ENCODE assay signal across 9 mouse cellular contexts in genomic region chr3:96579885-96580454, GRCm38 (mm10). TPM values are rescaled to one million over a fixed set of nuclear protein-coding genes. Genes with fewer than 3 reads are reported as not detected.
DNase-seq lines count a peak whose midpoint lies in the region; ATAC-seq and TF ChIP-seq lines count a peak whose summit lies in the region.
"Had no signal": no experiment of that assay in that cellular context is flagged by ENCODE, and none has a peak within 500 bp of the region (broad histone marks: within the 10 kb centered on the region; RNA-seq: fewer than 3 reads in every experiment).

No protein-coding gene starts in this region.

- in situ Hi-C loops in CH12.LX (cut with MboI; ENCODE audit: low pct_ligation_motif_present, low pct_unique_long_range_greater_than_20kb, low sequenced_read_pairs), result loop anchor here (5.0 kb wide), 1 partner anchor 38 kb away; no protein-coding TSS in a partner anchor

- dilution Hi-C loops in CH12.LX (cut with MboI; ENCODE audit: extremely low pct_ligation_motif_present, extremely low pct_unique_long_range_greater_than_20kb, low sequenced_read_pairs), result no loop called here

- no peaks in the 10 kb centered on the region for H3K9me3 ChIP-seq in CH12.LX (replicated peaks; ENCODE audit: low read length)
- no peaks in the 10 kb centered on the region for H3K9me3 ChIP-seq in forebrain, embryonic 11.5 days (ENCODE audit: control insufficient read depth, low read length)
- H3K9me3 ChIP-seq in heart, embryonic 16.5 days (replicated peaks; ENCODE audit: control insufficient read depth, low read length), result no peaks in the 10 kb centered on the region
- H3K9me3 ChIP-seq in liver, embryonic 15.5 days (replicated peaks), result no peaks in the 10 kb centered on the region
- no peaks in the 10 kb centered on the region for H3K9me3 ChIP-seq in neural tube, embryonic 11.5 days (ENCODE audit: control insufficient read depth, low read length)
- H3K9me3 ChIP-seq in stomach, embryonic 16.5 days (replicated peaks; ENCODE audit: control insufficient read depth, low read length), result no peaks in the 10 kb centered on the region

- TF ChIP-seq POLR2A in CH12.LX (IDR thresholded peaks at IDR 0.05; ENCODE audit: low read depth, low read length), result 0 out of 2 replicates have a peak, but pooled peaks have one; percentile 29

- TF ChIP-seq EP300 in CH12.LX (IDR thresholded peaks at IDR 0.05; ENCODE audit: low read length), result peak; percentile 24; the same call in 1 of the 2 replicates

- peak; percentile 78 for ATAC-seq in forebrain, embryonic 11.5 days (replicated peaks; ENCODE audit: low FRiP score)
- ATAC-seq in heart, embryonic 16.5 days (replicated peaks; ENCODE audit: extremely low read depth, insufficient read depth, low FRiP score), result no peak; the same call in 1 of the 2 replicates
- ATAC-seq in liver, embryonic 15.5 days (ENCODE audit: insufficient read depth), result peak; percentile 41; the same call in 1 of the 2 replicates
- peak; percentile 64 for ATAC-seq in neural tube, embryonic 11.5 days (ENCODE audit: insufficient read depth, low FRiP score, low TSS enrichment)
- ATAC-seq in stomach, embryonic 16.5 days (ENCODE audit: insufficient read depth, low FRiP score), result peak; percentile 51; the same call in 1 of the 2 replicates

- H3K79me2 ChIP-seq in CH12.LX (replicated peaks; ENCODE audit: control insufficient read depth, extremely low read depth, insufficient read depth, poor library complexity, severe bottlenecking), result no peaks in the 10 kb centered on the region

- peak; percentile 96 for DNase-seq in CH12.LX (ENCODE audit: extremely low read depth)
- DNase-seq in c-Kit-positive CD71-positive TER-119-negative erythroid progenitor cells, embryonic 14.5 days (ENCODE audit: low read depth), result peak; percentile 93
- DNase-seq in forebrain, embryonic 11.5 days (ENCODE audit: low spot score), result peak; percentile 95
- peak; percentile 89 to 94 for DNase-seq in kidney, postnatal 36 days
- peak; percentile 94 for DNase-seq in neural tube, embryonic 11.5 days (ENCODE audit: low spot score)

- H3K36me3 ChIP-seq in CH12.LX (replicated peaks in 1 of 2; ENCODE audit: control insufficient read depth in 1 of 2, insufficient read depth in 1 of 2, low read length in 1 of 2), result peaks cover 0 to 6% of the 10 kb centered on the region in 2 experiments
- H3K36me3 ChIP-seq in forebrain, embryonic 11.5 days (ENCODE audit: control insufficient read depth, insufficient read depth, low read length), result no peaks in the 10 kb centered on the region
- peaks cover 2% of the 10 kb centered on the region; the same call in 1 of the 2 replicates for H3K36me3 ChIP-seq in heart, embryonic 16.5 days (ENCODE audit: control insufficient read depth, insufficient read depth)
- H3K36me3 ChIP-seq in liver, embryonic 15.5 days (replicated peaks), result no peaks in the 10 kb centered on the region
- H3K36me3 ChIP-seq in neural tube, embryonic 11.5 days (ENCODE audit: control insufficient read depth, insufficient read depth, low read length), result no peaks in the 10 kb centered on the region
- no peaks in the 10 kb centered on the region for H3K36me3 ChIP-seq in stomach, embryonic 16.5 days (ENCODE audit: control insufficient read depth, insufficient read depth, low read length)

- no peak; the same call in none of the 2 replicates for TF ChIP-seq RAD21 in CH12.LX (IDR thresholded peaks at IDR 0.05; ENCODE audit: low read depth, low read length)

- no peaks in the 10 kb centered on the region for H3K27me3 ChIP-seq in CH12.LX (replicated peaks)
- no peaks in the 10 kb centered on the region for H3K27me3 ChIP-seq in forebrain, embryonic 11.5 days (ENCODE audit: control insufficient read depth, insufficient read depth, low read length)
- H3K27me3 ChIP-seq in heart, embryonic 16.5 days (ENCODE audit: control insufficient read depth, insufficient read depth, low read length), result no peaks in the 10 kb centered on the region
- no peaks in the 10 kb centered on the region for H3K27me3 ChIP-seq in liver, embryonic 15.5 days
- H3K27me3 ChIP-seq in neural tube, embryonic 11.5 days (ENCODE audit: control insufficient read depth, insufficient read depth, low read length), result no peaks in the 10 kb centered on the region
- no peaks in the 10 kb centered on the region for H3K27me3 ChIP-seq in stomach, embryonic 16.5 days (ENCODE audit: control insufficient read depth, insufficient read depth, low read length)

- 12% methylated on average over 16 of the region's 16 CpGs for WGBS in forebrain, embryonic 11.5 days
- WGBS in heart, embryonic 16.5 days, result 9% methylated on average over 16 of the region's 16 CpGs
- WGBS in liver, embryonic 15.5 days (ENCODE audit: insufficient replicate concordance), result 2% methylated on average over 16 of the region's 16 CpGs
- 10% methylated on average over 16 of the region's 16 CpGs for WGBS in neural tube, embryonic 11.5 days
- WGBS in stomach, embryonic 16.5 days, result 14% methylated on average over 16 of the region's 16 CpGs

- peak overlapping the region; percentile 25 to 38 (median 32) for H3K4me3 ChIP-seq in CH12.LX (replicated peaks in 1 of 3; ENCODE audit: low read depth in 2 of 3, low read length in 2 of 3, poor library complexity in 1 of 3)
- peak overlapping the region; percentile 11; the same call in 1 of the 2 replicates for H3K4me3 ChIP-seq in forebrain, embryonic 11.5 days (ENCODE audit: low read depth, low read length)
- H3K4me3 ChIP-seq in heart, embryonic 16.5 days (ENCODE audit: low read length), result peak overlapping the region; percentile 4; the same call in 1 of the 2 replicates
- peak overlapping the region; percentile 20; the same call in 1 of the 2 replicates for H3K4me3 ChIP-seq in liver, embryonic 15.5 days (replicated peaks)
- peak overlapping the region; percentile 16; the same call in 1 of the 2 replicates for H3K4me3 ChIP-seq in neural tube, embryonic 11.5 days (ENCODE audit: low read depth, low read length)
- peak overlapping the region; percentile 28 for H3K4me3 ChIP-seq in stomach, embryonic 16.5 days (replicated peaks; ENCODE audit: low read length)

- H3K27ac ChIP-seq in CH12.LX (ENCODE audit: insufficient read depth, low read depth), result peak overlapping the region; percentile 60
- no peak overlapping the region for H3K27ac ChIP-seq in forebrain, embryonic 11.5 days (ENCODE audit: low read depth, low read length)
- H3K27ac ChIP-seq in heart, embryonic 16.5 days (ENCODE audit: low read length), result peak overlapping the region; percentile 60; the same call in 1 of the 2 replicates
- H3K27ac ChIP-seq in liver, embryonic 15.5 days (replicated peaks), result peak overlapping the region; percentile 35; the same call in 1 of the 2 replicates
- H3K27ac ChIP-seq in neural tube, embryonic 11.5 days (ENCODE audit: low read depth, low read length), result no peak overlapping the region
- no peak overlapping the region for H3K27ac ChIP-seq in stomach, embryonic 16.5 days (ENCODE audit: low read length)

- peak overlapping the region; percentile 59 for H3K9ac ChIP-seq in CH12.LX (ENCODE audit: insufficient read depth, low read depth)
- H3K9ac ChIP-seq in forebrain, embryonic 11.5 days (ENCODE audit: low read length), result peak overlapping the region; percentile 49; the same call in 1 of the 2 replicates
- peak overlapping the region; percentile 66 for H3K9ac ChIP-seq in heart, embryonic 16.5 days (ENCODE audit: low read length)
- no peak overlapping the region for H3K9ac ChIP-seq in liver, embryonic 15.5 days
- peak overlapping the region; percentile 3; the same call in 1 of the 2 replicates for H3K9ac ChIP-seq in neural tube, embryonic 11.5 days (ENCODE audit: low read length)
- H3K9ac ChIP-seq in stomach, embryonic 16.5 days (ENCODE audit: low read length), result peak overlapping the region; percentile 68

- H3K4me2 ChIP-seq in CH12.LX (ENCODE audit: insufficient read depth, low read depth, poor library complexity, severe bottlenecking), result peak overlapping the region; percentile 64
- peak overlapping the region; percentile 50; the same call in 1 of the 2 replicates for H3K4me2 ChIP-seq in forebrain, embryonic 11.5 days (ENCODE audit: low read depth, low read length, severe bottlenecking)
- H3K4me2 ChIP-seq in heart, embryonic 16.5 days (ENCODE audit: low read depth, low read length), result peak overlapping the region; percentile 65
- peak overlapping the region; percentile 53 for H3K4me2 ChIP-seq in liver, embryonic 15.5 days
- peak overlapping the region; percentile 39 for H3K4me2 ChIP-seq in neural tube, embryonic 11.5 days (ENCODE audit: low read depth)
- peak overlapping the region; percentile 47 for H3K4me2 ChIP-seq in stomach, embryonic 16.5 days (ENCODE audit: low read depth, low read length)

- peaks cover 13 to 42% of the 10 kb centered on the region in 2 experiments for H3K4me1 ChIP-seq in CH12.LX (ENCODE audit: control insufficient read depth in 1 of 2, insufficient read depth in 2 of 2)
- H3K4me1 ChIP-seq in forebrain, embryonic 11.5 days (replicated peaks; ENCODE audit: control insufficient read depth, insufficient read depth, low read length), result peaks cover 11% of the 10 kb centered on the region
- peaks cover 41% of the 10 kb centered on the region for H3K4me1 ChIP-seq in heart, embryonic 16.5 days (ENCODE audit: control insufficient read depth, insufficient read depth, low read length)
- H3K4me1 ChIP-seq in liver, embryonic 15.5 days (replicated peaks), result peaks cover 45% of the 10 kb centered on the region
- peaks cover 18% of the 10 kb centered on the region for H3K4me1 ChIP-seq in neural tube, embryonic 11.5 days (ENCODE audit: control insufficient read depth, insufficient read depth, low read length)
- H3K4me1 ChIP-seq in stomach, embryonic 16.5 days (ENCODE audit: control insufficient read depth, insufficient read depth, low read length), result peaks cover 27% of the 10 kb centered on the region

- peak; percentile 70 to 100 for TF ChIP-seq CTCF in CH12.LX (conservative IDR thresholded peaks at IDR 0.05 in 1 of 2, IDR thresholded peaks at IDR 0.05 in 1 of 2; ENCODE audit: low read depth in 2 of 2, low read length in 2 of 2)

RNA-seq across cellular contexts. Expression of gene Gm16253, which starts 3.2 kb away (rescaled TPM):
- total RNA-seq in CH12.LX (2012; rRNA removed) (0.38 and 0.72 TPM in 2 replicates), CH12.LX (2014; rRNA removed) (not detected in 2 replicates)
- 0.46 TPM in 1 of 2 replicates, not detected in the other for polyA plus RNA-seq in CH12.LX (2012; ENCODE audit: insufficient read length, low read depth)
- polyA plus RNA-seq in forebrain, embryonic 11.5 days (2014; fragmentation: Nextera tagmentation; extraction: Ambion mirVana), result 1.0 TPM in 1 of 2 replicates, not detected in the other
- polyA plus RNA-seq in heart, embryonic 16.5 days (2015; fragmentation: Nextera tagmentation; extraction: Ambion mirVana), result 1.3 and 1.4 TPM in 2 replicates
- polyA plus RNA-seq in liver, embryonic 15.5 days (2015; fragmentation: Nextera tagmentation; extraction: Ambion mirVana), result 0.17 and 0.23 TPM in 2 replicates
- polyA plus RNA-seq in neural tube, embryonic 11.5 days (2014; fragmentation: Nextera tagmentation; extraction: Ambion mirVana), result 0.46 and 0.49 TPM in 2 replicates
- 0.89 and 1.1 TPM in 2 replicates for polyA plus RNA-seq in stomach, embryonic 16.5 days (2015; fragmentation: Nextera tagmentation; extraction: Ambion mirVana)
- polyA plus RNA-seq: large intestine, adult 2 months had no signal

RNA-seq across cellular contexts. Expression of gene Polr3gl, which starts 14.0 kb away (rescaled TPM):
- total RNA-seq in CH12.LX (2012; rRNA removed) (10.4 and 13.7 TPM in 2 replicates), CH12.LX (2014; rRNA removed) (15.7 and 16.6 TPM in 2 replicates)
- polyA plus RNA-seq in CH12.LX (2012; ENCODE audit: insufficient read length, low read depth), result 18.8 and 28.4 TPM in 2 replicates
- polyA plus RNA-seq in forebrain, embryonic 11.5 days (2014; fragmentation: Nextera tagmentation; extraction: Ambion mirVana), result 22.0 and 28.4 TPM in 2 replicates
- 33.4 and 36.4 TPM in 2 replicates for polyA plus RNA-seq in heart, embryonic 16.5 days (2015; fragmentation: Nextera tagmentation; extraction: Ambion mirVana)
- polyA plus RNA-seq in liver, embryonic 15.5 days (2015; fragmentation: Nextera tagmentation; extraction: Ambion mirVana), result 10.9 and 11.7 TPM in 2 replicates
- 12.8 and 15.8 TPM in 2 replicates for polyA plus RNA-seq in neural tube, embryonic 11.5 days (2014; fragmentation: Nextera tagmentation; extraction: Ambion mirVana)
- 26.4 and 29.8 TPM in 2 replicates for polyA plus RNA-seq in stomach, embryonic 16.5 days (2015; fragmentation: Nextera tagmentation; extraction: Ambion mirVana)

RNA-seq across cellular contexts. Expression of gene Ankrd34a, which starts 16.5 kb away (rescaled TPM):
- 0.04 TPM in 2 replicates for total RNA-seq in CH12.LX (2012; rRNA removed)
- not detected in 2 replicates for total RNA-seq in CH12.LX (2014; rRNA removed)
- polyA plus RNA-seq in CH12.LX (2012; ENCODE audit: insufficient read length, low read depth), result 0.11 TPM in 1 of 2 replicates, not detected in the other
- polyA plus RNA-seq in forebrain, embryonic 11.5 days (2014; fragmentation: Nextera tagmentation; extraction: Ambion mirVana), result 1.9 and 2.4 TPM in 2 replicates
- 6.9 and 7.2 TPM in 2 replicates for polyA plus RNA-seq in heart, embryonic 16.5 days (2015; fragmentation: Nextera tagmentation; extraction: Ambion mirVana)
- polyA plus RNA-seq in liver, embryonic 15.5 days (2015; fragmentation: Nextera tagmentation; extraction: Ambion mirVana), result 0.12 and 0.15 TPM in 2 replicates
- polyA plus RNA-seq in neural tube, embryonic 11.5 days (2014; fragmentation: Nextera tagmentation; extraction: Ambion mirVana), result 2.8 and 3.6 TPM in 2 replicates
- polyA plus RNA-seq in stomach, embryonic 16.5 days (2015; fragmentation: Nextera tagmentation; extraction: Ambion mirVana), result 2.2 and 2.7 TPM in 2 replicates

RNA-seq across cellular contexts. Expression of gene Lix1l, which starts 21.0 kb away (rescaled TPM):
- total RNA-seq in CH12.LX (2012; rRNA removed) (2.9 and 4.5 TPM in 2 replicates), CH12.LX (2014; rRNA removed) (3.7 and 4.6 TPM in 2 replicates)
- polyA plus RNA-seq in CH12.LX (2012; ENCODE audit: insufficient read length, low read depth), result 4.0 and 4.7 TPM in 2 replicates
- 5.5 TPM in 2 replicates for polyA plus RNA-seq in forebrain, embryonic 11.5 days (2014; fragmentation: Nextera tagmentation; extraction: Ambion mirVana)
- polyA plus RNA-seq in heart, embryonic 16.5 days (2015; fragmentation: Nextera tagmentation; extraction: Ambion mirVana), result 4.3 and 4.5 TPM in 2 replicates
- 0.47 and 0.64 TPM in 2 replicates for polyA plus RNA-seq in liver, embryonic 15.5 days (2015; fragmentation: Nextera tagmentation; extraction: Ambion mirVana)
- polyA plus RNA-seq in neural tube, embryonic 11.5 days (2014; fragmentation: Nextera tagmentation; extraction: Ambion mirVana), result 8.0 and 8.7 TPM in 2 replicates
- 7.2 and 7.5 TPM in 2 replicates for polyA plus RNA-seq in stomach, embryonic 16.5 days (2015; fragmentation: Nextera tagmentation; extraction: Ambion mirVana)

RNA-seq across cellular contexts. Expression of gene Txnip, which starts 22.2 kb away (rescaled TPM):
- total RNA-seq in CH12.LX (2012; rRNA removed) (52.5 and 76.7 TPM in 2 replicates), CH12.LX (2014; rRNA removed) (184 and 220 TPM in 2 replicates)
- polyA plus RNA-seq in CH12.LX (2012; ENCODE audit: insufficient read length, low read depth), result 39.2 and 41.8 TPM in 2 replicates
- 45.5 and 46.3 TPM in 2 replicates for polyA plus RNA-seq in forebrain, embryonic 11.5 days (2014; fragmentation: Nextera tagmentation; extraction: Ambion mirVana)
- polyA plus RNA-seq in heart, embryonic 16.5 days (2015; fragmentation: Nextera tagmentation; extraction: Ambion mirVana), result 209 and 226 TPM in 2 replicates
- polyA plus RNA-seq in liver, embryonic 15.5 days (2015; fragmentation: Nextera tagmentation; extraction: Ambion mirVana), result 42.8 and 46.8 TPM in 2 replicates
- polyA plus RNA-seq in neural tube, embryonic 11.5 days (2014; fragmentation: Nextera tagmentation; extraction: Ambion mirVana), result 50.4 and 62.7 TPM in 2 replicates
- 164 and 179 TPM in 2 replicates for polyA plus RNA-seq in stomach, embryonic 16.5 days (2015; fragmentation: Nextera tagmentation; extraction: Ambion mirVana)

Comparison
In these comparisons a context has a peak if more than half of its experiments do, and no peak if none do; other contexts are left out.
1. H3K27ac ChIP-seq: peak in CH12.LX (single experiment), heart, embryonic 16.5 days (single experiment) and liver, embryonic 15.5 days (single experiment); none in forebrain, embryonic 11.5 days (single experiment), neural tube, embryonic 11.5 days (single experiment) and stomach, embryonic 16.5 days (single experiment).
2. Peak in every context shown above with its lines, with median percentiles within 50 percentile points of each other: DNase-seq, H3K4me2 ChIP-seq and H3K4me3 ChIP-seq.